Mouse (Mus musculus) embryo, embryonic 9.5 days (tissue): ENCODE measurements around the gene Erc2.
"Not testable (repeated sequence)": the region's sequence is repeated elsewhere in the genome, so short reads cannot be mapped to it uniquely, and the experiment has no call there.

Experiments used
- DNase-seq: peaks from one replicate; pipeline ENCODE4 v3.0.0-alpha.2; 2017; ENCODE audit errors: extremely low spot score

The Erc2 gene

GRCm38 (mm10) chr14:27622176-27622922 is at the start of gene Erc2:
Gene Erc2 (plus strand): TSS chr14:27622428.
- DNase-seq: peak; percentile 83

GRCm38 (mm10) chr14:27578443-27578842 is 43.8 kb upstream of the Erc2 start:
- DNase-seq: no peak

- not testable (repeated sequence) for DNase-seq
These were observed 32.6 kb upstream of the Erc2 start for GRCm38 (mm10) chr14:27589616-27590015.

GRCm38 (mm10) chr14:27592163-27592562 is 30.1 kb upstream of the Erc2 start:
- DNase-seq: no peak

- DNase-seq: peak; percentile 78
These were observed 26.0 kb upstream of the Erc2 start for GRCm38 (mm10) chr14:27596265-27596664.

- no peak for DNase-seq
These were observed 20.1 kb upstream of the Erc2 start for GRCm38 (mm10) chr14:27602136-27602535.

GRCm38 (mm10) chr14:27607419-27607818 is 14.8 kb upstream of the Erc2 start:
- DNase-seq: no peak

GRCm38 (mm10) chr14:27613766-27614165 is 8.5 kb upstream of the Erc2 start:
- DNase-seq: no peak

GRCm38 (mm10) chr14:27617286-27617685 is 4.9 kb upstream of the Erc2 start:
- DNase-seq: no peak

GRCm38 (mm10) chr14:27621576-27621975 is 652 bp upstream of the Erc2 start:
- DNase-seq: no peak

GRCm38 (mm10) chr14:27622923-27623219 is 643 bp downstream of the Erc2 start:
- DNase-seq: no peak

GRCm38 (mm10) chr14:27623368-27623767 is 1.1 kb downstream of the Erc2 start:
- peak; percentile 28 for DNase-seq

GRCm38 (mm10) chr14:27628701-27629100 is 6.5 kb downstream of the Erc2 start:
- no peak for DNase-seq

GRCm38 (mm10) chr14:27629369-27630012 is 7.3 kb downstream of the Erc2 start:
- DNase-seq: no peak

- DNase-seq: no peak
These were observed 8.9 kb downstream of the Erc2 start for GRCm38 (mm10) chr14:27630973-27631640.

- no peak for DNase-seq
These were observed 12.5 kb downstream of the Erc2 start for GRCm38 (mm10) chr14:27634761-27635160.

- DNase-seq: no peak
These were observed 14.3 kb downstream of the Erc2 start for GRCm38 (mm10) chr14:27636556-27636955.

- DNase-seq: no peak
These were observed 19.2 kb downstream of the Erc2 start for GRCm38 (mm10) chr14:27641382-27641781.

- no peak for DNase-seq
These were observed 20.8 kb downstream of the Erc2 start for GRCm38 (mm10) chr14:27642981-27643380.

GRCm38 (mm10) chr14:27654670-27655069 is 32.4 kb downstream of the Erc2 start:
- no peak for DNase-seq

- DNase-seq: no peak
These were observed 36.4 kb downstream of the Erc2 start for GRCm38 (mm10) chr14:27658616-27659015.

GRCm38 (mm10) chr14:27661466-27661865 is 39.2 kb downstream of the Erc2 start:
- DNase-seq: no peak

GRCm38 (mm10) chr14:27662251-27662650 is 40.0 kb downstream of the Erc2 start:
- no peak for DNase-seq
